Mouse (Mus musculus) bone marrow macrophage, adult 2 months (primary cell): ENCODE measurements at regions not wholly inside any gene's neighbourhood (a gene's known extent, or its start where the extent isn't known, plus 50 kb on each side); places are given as distances from the start of the nearest gene placed in this dataset.

ENCODE experiments used
- CTCF ChIP-seq: IDR thresholded peaks from 2 replicates; pipeline ENCODE4 v1.5.1; 2012; ENCODE audit warnings: low read depth, mild to moderate bottlenecking, low read length, moderate library complexity
- POLR2A ChIP-seq: IDR thresholded peaks from 2 replicates; pipeline ENCODE4 v1.6.1; 2012; ENCODE audit warnings: mild to moderate bottlenecking, low read depth, low read length, borderline replicate concordance

- TF ChIP-seq CTCF, result no peak
- TF ChIP-seq POLR2A, result no peak
Measured at GRCm38 (mm10) chr2:46940628-46941530, 1823.7 kb upstream of the Zeb2 start.
